Mouse (Mus musculus) brain, adult 2 months (tissue): Measurements from ENCODE around the gene A430033K04Rik.

Experiments used
- DNase-seq: peaks from one replicate; pipeline ENCODE4 v3.0.0; 2011; ENCODE audit warnings: low read depth, low spot score

The A430033K04Rik gene

GRCm38 (mm10) chr5:138622645-138623477 lies at the start of gene A430033K04Rik:
A430033K04Rik (plus strand) TSS chr5:138622859.
- peak; percentile 98 for DNase-seq

GRCm38 (mm10) chr5:138587396-138587795 lies 35.3 kb upstream of the A430033K04Rik start:
- no peak for DNase-seq

- DNase-seq = no peak
Measured at GRCm38 (mm10) chr5:138618353-138618752, 4.3 kb upstream of the A430033K04Rik start.

GRCm38 (mm10) chr5:138619211-138620128 lies 3.2 kb upstream of the A430033K04Rik start, which contains the start of gene Zfp68:
Zfp68 (minus strand) TSS chr5:138619761.
- DNase-seq = peak; percentile 99

- DNase-seq = peak; percentile 9
Measured at GRCm38 (mm10) chr5:138620836-138621235, 1.8 kb upstream of the A430033K04Rik start.

GRCm38 (mm10) chr5:138623478-138623875 lies 818 bp downstream of the A430033K04Rik start:
- peak; percentile 47 for DNase-seq

- DNase-seq = no peak
Measured at GRCm38 (mm10) chr5:138636486-138636885, 13.8 kb downstream of the A430033K04Rik start.

- DNase-seq = no peak
Measured at GRCm38 (mm10) chr5:138641081-138641480, 18.4 kb downstream of the A430033K04Rik start.

GRCm38 (mm10) chr5:138641761-138642160 lies 19.1 kb downstream of the A430033K04Rik start:
- no peak for DNase-seq

- no peak for DNase-seq
Measured at GRCm38 (mm10) chr5:138652911-138653310, 30.3 kb downstream of the A430033K04Rik start.

- peak; percentile 81 for DNase-seq
Measured at GRCm38 (mm10) chr5:138656477-138657156, 34.0 kb downstream of the A430033K04Rik start.

GRCm38 (mm10) chr5:138657407-138657806 lies 34.7 kb downstream of the A430033K04Rik start:
- DNase-seq = no peak

GRCm38 (mm10) chr5:138657854-138658253 lies 35.2 kb downstream of the A430033K04Rik start:
- peak; percentile 73 for DNase-seq

GRCm38 (mm10) chr5:138658922-138659321 lies 36.3 kb downstream of the A430033K04Rik start:
- peak; percentile 86 for DNase-seq

- peak; percentile 29 for DNase-seq
Measured at GRCm38 (mm10) chr5:138683023-138683766, 60.5 kb downstream of the A430033K04Rik start.

- DNase-seq = no peak
Measured at GRCm38 (mm10) chr5:138683821-138684220, 61.2 kb downstream of the A430033K04Rik start.

GRCm38 (mm10) chr5:138687453-138687852 lies 64.8 kb downstream of the A430033K04Rik start:
- DNase-seq = no peak

- DNase-seq = no peak
Measured at GRCm38 (mm10) chr5:138689254-138689653, 66.6 kb downstream of the A430033K04Rik start.

- no peak for DNase-seq
Measured at GRCm38 (mm10) chr5:138692936-138693570, 70.4 kb downstream of the A430033K04Rik start.

GRCm38 (mm10) chr5:138694036-138694435 lies 71.4 kb downstream of the A430033K04Rik start:
- peak; percentile 18 for DNase-seq
